ENCODE assay signal across 46 mouse cellular contexts in the genomic region with DNA sequence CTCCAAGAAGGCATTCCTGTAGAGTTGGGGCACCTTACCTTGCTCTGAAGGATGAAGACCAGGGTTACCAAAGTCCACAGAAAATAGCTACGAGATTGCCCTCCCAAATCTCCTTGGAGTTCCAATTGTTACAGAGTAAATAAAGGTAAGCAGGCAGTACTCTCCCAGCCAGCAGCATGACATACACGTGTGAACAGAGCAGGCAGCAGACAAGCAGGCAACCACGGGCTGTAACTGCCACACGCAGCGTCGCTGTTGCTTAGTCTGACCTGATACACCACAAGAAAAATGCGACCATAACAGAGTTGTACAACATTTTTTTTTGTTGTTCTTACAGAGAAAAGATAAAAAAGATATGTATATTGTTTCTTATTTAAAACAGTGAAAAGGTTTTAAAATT. TPM values are rescaled to one million over a fixed set of nuclear protein-coding genes. Genes with fewer than 3 reads are reported as not detected.
"Had no signal": no experiment of that assay in that cellular context is flagged by ENCODE, and none has a peak within 500 bp of the region (broad histone marks: within the 10 kb centered on the region; RNA-seq: fewer than 3 reads in every experiment).

No protein-coding gene starts in this region.

- H3K4me2 ChIP-seq: heart, embryonic 11.5 days; heart, embryonic 12.5 days; heart, embryonic 13.5 days; heart, embryonic 15.5 days; hindbrain, embryonic 12.5 days; hindbrain, embryonic 13.5 days; hindbrain, embryonic 14.5 days; hindbrain, embryonic 15.5 days; intestine, embryonic 15.5 days; kidney, embryonic 15.5 days had no signal

- H3K27me3 ChIP-seq: heart, embryonic 12.5 days; heart, embryonic 13.5 days; heart, embryonic 15.5 days; hindbrain, embryonic 12.5 days; hindbrain, embryonic 13.5 days; hindbrain, embryonic 15.5 days; intestine, embryonic 15.5 days; kidney, embryonic 15.5 days had no signal

- ATAC-seq: hindbrain, embryonic 16.5 days; hindbrain, postnatal 0 days; inflammation-experienced regulatory T-cells, adult 6 months; intestine, embryonic 15.5 days; intestine, embryonic 16.5 days; intestine, postnatal 0 days had no signal

- H3K4me1 ChIP-seq: heart, embryonic 12.5 days; heart, embryonic 13.5 days; heart, embryonic 15.5 days; hindbrain, embryonic 10.5 days; hindbrain, embryonic 12.5 days; hindbrain, embryonic 13.5 days; hindbrain, embryonic 15.5 days; intestine, embryonic 15.5 days; kidney, embryonic 15.5 days had no signal

- H3K4me3 ChIP-seq: heart, embryonic 12.5 days; heart, embryonic 13.5 days; heart, embryonic 15.5 days; hindbrain, embryonic 10.5 days; hindbrain, embryonic 12.5 days; hindbrain, embryonic 13.5 days; hindbrain, embryonic 15.5 days; intestine, embryonic 15.5 days; kidney, embryonic 15.5 days; layer of hippocampus, adult 2 months; left cerebral cortex, adult 2 months had no signal

- H3K27ac ChIP-seq: heart, embryonic 13.5 days; heart, embryonic 15.5 days; hindbrain, embryonic 10.5 days; hindbrain, embryonic 12.5 days; hindbrain, embryonic 13.5 days; hindbrain, embryonic 14.5 days; hindbrain, embryonic 15.5 days; hindbrain, postnatal 0 days; intestine, embryonic 15.5 days; kidney, embryonic 15.5 days; kidney, postnatal 0 days; layer of hippocampus, adult 2 months; left cerebral cortex, adult 2 months had no signal

- H3K9me3 ChIP-seq: heart, embryonic 12.5 days; heart, embryonic 13.5 days; heart, embryonic 15.5 days; hindbrain, embryonic 10.5 days; hindbrain, embryonic 12.5 days; hindbrain, embryonic 13.5 days; hindbrain, embryonic 15.5 days; intestine, embryonic 15.5 days; kidney, embryonic 15.5 days had no signal

- DNase-seq: heart, postnatal 10 days; heart, postnatal 14 days; heart, postnatal 36 days; heart, postnatal 4 days; kidney, adult 11 months; kidney, adult 18-20 months; kidney, adult 2 months; kidney, adult 9 months; kidney, postnatal 10 days; kidney, postnatal 14 days; kidney, postnatal 25 days; kidney, postnatal 36 days; kidney, postnatal 4 days; layer of hippocampus, adult 9-11 months; layer of hippocampus, postnatal 36 days had no signal

RNA-seq across cellular contexts. Expression of gene Bmp8a, which starts 15.6 kb away (rescaled TPM):
- total RNA-seq: hematopoietic stem cell, adult 5-6 weeks; layer of hippocampus, adult 18-20 months; layer of hippocampus, postnatal 10 days; layer of hippocampus, postnatal 14 days; layer of hippocampus, postnatal 36 days; left cerebral cortex, adult 8-10 months had no signal
- polyA plus RNA-seq: heart, embryonic 14.5 days; heart, embryonic 15.5 days; heart, postnatal 0 days; inflammation-experienced regulatory T-cells, adult 6 months had no signal

RNA-seq across cellular contexts. Expression of gene Oxct2a, which starts 35.2 kb away (rescaled TPM):
- total RNA-seq: heart, postnatal 10 days; heart, postnatal 14 days; heart, postnatal 36 days; heart, postnatal 4 days; hematopoietic stem cell, adult 5-6 weeks; layer of hippocampus, adult 18-20 months; layer of hippocampus, adult 2 months; layer of hippocampus, postnatal 10 days; layer of hippocampus, postnatal 25 days; left cerebral cortex, adult 2 months had no signal
- polyA plus RNA-seq: heart, embryonic 11.5 days; heart, embryonic 12.5 days; heart, embryonic 13.5 days; heart, embryonic 14.5 days; heart, embryonic 15.5 days; heart, embryonic 16.5 days; heart, postnatal 0 days; hindbrain, embryonic 10.5 days; hindbrain, embryonic 11.5 days; hindbrain, embryonic 12.5 days; hindbrain, embryonic 13.5 days; hindbrain, embryonic 15.5 days; inflammation-experienced regulatory T-cells, adult 6 months; intestine, embryonic 14.5 days; intestine, embryonic 15.5 days; intestine, embryonic 16.5 days; kidney, embryonic 14.5 days; kidney, embryonic 15.5 days; kidney, postnatal 0 days had no signal
